Mouse (Mus musculus) stomach, embryonic 15.5 days (tissue): ENCODE measurements around the gene Clec9a. TPM values are rescaled to one million over a fixed set of nuclear protein-coding genes. Genes with fewer than 3 reads are reported as not detected.

Experiments used
- ATAC-seq: fragments of 200-750 bp; cut with Nextera tagmentation; 2 replicates; pipeline ENCODE4 v1.8.0; 2017; ENCODE audit warnings: low read depth, moderate number of reproducible peaks, moderate TSS enrichment; ENCODE audit not compliant: insufficient read depth, low FRiP score
- H3K27ac ChIP-seq: fragments of 300-500 bp; sonication (generic); 2 replicates; pipeline ENCODE4 v1.5.1; 2015; ENCODE audit warnings: mild to moderate bottlenecking, inconsistent platforms
- H3K27me3 ChIP-seq: fragments of 300-500 bp; sonication (generic); replicated peaks from 2 replicates; pipeline ENCODE4 v1.6.1; 2015; ENCODE audit warnings: inconsistent platforms
- H3K36me3 ChIP-seq: fragments of 300-500 bp; sonication (generic); 2 replicates; pipeline ENCODE4 v1.6.1; 2015; ENCODE audit warnings: inconsistent platforms
- H3K4me1 ChIP-seq: fragments of 300-500 bp; sonication (generic); 2 replicates; pipeline ENCODE4 v1.6.1; 2015; ENCODE audit warnings: inconsistent platforms
- H3K4me2 ChIP-seq: fragments of 300-500 bp; sonication (generic); 2 replicates; pipeline ENCODE4 v1.6.1; 2015; ENCODE audit warnings: mild to moderate bottlenecking, inconsistent platforms
- H3K4me3 ChIP-seq: fragments of 300-500 bp; sonication (generic); replicated peaks from 2 replicates; pipeline ENCODE4 v1.5.1; 2015; ENCODE audit warnings: inconsistent platforms
- H3K9ac ChIP-seq: fragments of 300-500 bp; sonication (generic); 2 replicates; pipeline ENCODE4 v1.6.1; 2015; ENCODE audit warnings: inconsistent platforms
- H3K9me3 ChIP-seq: fragments of 300-500 bp; sonication (generic); 2 replicates; pipeline ENCODE4 v1.6.1; 2016; ENCODE audit warnings: inconsistent platforms
- WGBS: fragments of 180-500 bp; shearing (Covaris S2); methylation state at CpG from one replicate; pipeline ENCODE4 v1.1.7; 2015; 5-methylcytosine and 5-hydroxymethylcytosine counted together
- polyA plus RNA-seq: library from polyadenylated mRNA; unstranded; fragments of >200 nt; fragmentation: Nextera tagmentation; extraction: Ambion mirVana; gene quantifications from 2 replicates; pipeline ENCODE4 v1.2.1, GENCODE M21; 2015

Gene Clec9a
- 0.12 and 0.13 TPM in 2 replicates for polyA plus RNA-seq

DNA sequence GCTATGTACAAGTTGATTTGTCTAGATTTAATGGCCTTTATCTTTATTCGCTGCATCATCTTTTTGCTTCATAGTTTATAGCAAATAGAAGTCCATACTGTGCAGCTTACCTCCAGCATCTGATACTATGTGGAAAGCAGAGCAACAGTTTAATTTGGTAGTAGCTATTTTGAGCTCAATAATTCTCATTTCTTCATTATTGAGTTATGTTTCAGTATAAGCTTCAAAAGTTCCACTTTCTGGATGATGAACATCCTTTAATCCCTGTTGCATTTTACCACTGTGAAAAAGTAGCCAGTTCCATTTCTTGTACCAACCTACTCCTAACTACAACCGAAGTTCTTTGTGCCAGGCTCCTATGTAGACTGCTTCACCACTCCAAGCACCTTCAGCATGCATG lies at the start of gene Clec9a:
Gene Clec9a, plus strand, starts transcription at position 301 of the 400 bp plus-strand sequence.
- H3K4me1 ChIP-seq: no peaks in the 10 kb centered on the region
- no peaks in the 10 kb centered on the region for H3K36me3 ChIP-seq
- H3K27ac ChIP-seq: no peak within 1 kb of the TSS
- WGBS: 79% methylated on average over 2 of the region's 2 CpGs
- H3K4me2 ChIP-seq: no peak within 1 kb of the TSS
- no peaks in the 10 kb centered on the region for H3K27me3 ChIP-seq
- no peak for ATAC-seq
- no peak within 1 kb of the TSS for H3K9ac ChIP-seq
- H3K9me3 ChIP-seq: no peaks in the 10 kb centered on the region
- H3K4me3 ChIP-seq: no peak within 1 kb of the TSS

- no peak for ATAC-seq
- no peaks in the 10 kb centered on the region for H3K4me1 ChIP-seq
- H3K9ac ChIP-seq: no peak overlapping the region
- no peaks in the 10 kb centered on the region for H3K9me3 ChIP-seq
- WGBS: 90% methylated on average over 2 of the region's 2 CpGs
- H3K27ac ChIP-seq: no peak overlapping the region
- H3K36me3 ChIP-seq: no peaks in the 10 kb centered on the region
- no peaks in the 10 kb centered on the region for H3K27me3 ChIP-seq
- H3K4me3 ChIP-seq: no peak overlapping the region
- H3K4me2 ChIP-seq: no peak overlapping the region
Observed at GRCm38 (mm10) chr6:129359515-129359914, 49.1 kb upstream of the Clec9a start.

GRCm38 (mm10) chr6:129363942-129364341 lies 44.7 kb upstream of the Clec9a start:
- no peak for ATAC-seq
- no peaks in the 10 kb centered on the region for H3K9me3 ChIP-seq
- no peak overlapping the region for H3K9ac ChIP-seq
- 27% methylated on average over 1 of the region's 1 CpGs for WGBS
- no peak overlapping the region for H3K4me2 ChIP-seq
- H3K4me3 ChIP-seq: no peak overlapping the region
- no peaks in the 10 kb centered on the region for H3K27me3 ChIP-seq
- no peaks in the 10 kb centered on the region for H3K4me1 ChIP-seq
- H3K36me3 ChIP-seq: no peaks in the 10 kb centered on the region
- no peak overlapping the region for H3K27ac ChIP-seq

DNA sequence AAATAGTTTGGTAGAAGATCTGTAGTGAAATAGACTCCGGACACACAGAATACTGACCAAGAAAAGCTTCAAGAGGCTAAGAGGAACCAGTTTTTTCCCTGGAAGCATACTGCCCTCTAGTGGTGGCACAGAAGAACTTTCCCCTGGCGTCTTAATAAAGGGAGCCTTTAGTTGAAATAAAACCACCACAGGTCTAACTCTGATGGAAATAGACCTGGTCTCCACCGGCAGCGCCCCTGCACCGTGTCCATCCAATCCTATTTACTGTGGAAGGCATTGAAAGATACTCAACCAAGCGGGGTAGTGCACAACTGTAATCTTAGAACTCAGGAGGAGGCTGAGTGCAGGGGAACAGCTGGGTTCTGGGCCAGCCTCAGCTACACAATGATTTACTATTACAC lies 42.7 kb upstream of the Clec9a start:
- Histone ChIP-seq H3K27me3 (no peaks in the 10 kb centered on the region), H3K4me1 (no peaks in the 10 kb centered on the region), H3K4me3 (no peak overlapping the region), H3K36me3 (no peaks in the 10 kb centered on the region), H3K4me2 (no peak overlapping the region), H3K27ac (no peak overlapping the region), H3K9ac (no peak overlapping the region), H3K9me3 (no peaks in the 10 kb centered on the region)
- WGBS: 14% methylated on average over 6 of the region's 6 CpGs
- ATAC-seq: no peak

GRCm38 (mm10) chr6:129369374-129370132 lies 39.1 kb upstream of the Clec9a start:
- H3K9ac ChIP-seq: no peak overlapping the region
- no peak overlapping the region for H3K27ac ChIP-seq
- no peaks in the 10 kb centered on the region for H3K27me3 ChIP-seq
- H3K36me3 ChIP-seq: no peaks in the 10 kb centered on the region
- ATAC-seq: no peak
- H3K4me2 ChIP-seq: no peak overlapping the region
- H3K4me3 ChIP-seq: no peak overlapping the region
- 66% methylated on average over 7 of the region's 7 CpGs for WGBS
- no peaks in the 10 kb centered on the region for H3K4me1 ChIP-seq
- no peaks in the 10 kb centered on the region for H3K9me3 ChIP-seq

DNA sequence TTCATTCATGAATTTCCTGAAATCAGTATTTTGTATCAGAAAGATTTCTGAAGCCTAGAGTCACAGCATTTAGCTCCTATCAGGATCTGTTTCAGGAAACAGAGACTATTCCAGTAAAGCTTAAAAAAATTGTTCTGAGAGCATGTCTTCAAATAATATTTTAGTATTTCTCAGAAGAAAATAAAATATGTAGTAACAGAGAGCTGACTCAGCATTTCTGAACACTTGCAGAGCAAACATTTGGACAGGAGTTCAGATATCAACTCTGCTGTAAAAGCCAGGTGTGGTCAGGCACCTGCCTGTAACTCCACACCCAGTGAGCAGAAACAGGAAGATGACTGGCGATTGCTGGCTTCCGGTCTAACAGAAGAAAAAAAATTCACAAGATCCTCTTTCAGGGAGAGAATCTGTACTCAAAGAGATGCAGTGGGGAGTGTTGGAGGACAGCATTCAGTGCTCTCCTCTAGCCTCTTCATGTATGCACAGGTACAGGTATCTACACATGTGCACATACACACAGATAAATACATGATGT lies 33.7 kb upstream of the Clec9a start:
- 53% methylated on average over 2 of the region's 2 CpGs for WGBS
- no peaks in the 10 kb centered on the region for H3K4me1 ChIP-seq
- no peaks in the 10 kb centered on the region for H3K27me3 ChIP-seq
- no peaks in the 10 kb centered on the region for H3K9me3 ChIP-seq
- H3K4me3 ChIP-seq: no peak overlapping the region
- no peak; the same call in 1 of the 2 replicates for ATAC-seq
- H3K27ac ChIP-seq: no peak overlapping the region
- H3K4me2 ChIP-seq: no peak overlapping the region
- H3K9ac ChIP-seq: no peak overlapping the region
- H3K36me3 ChIP-seq: no peaks in the 10 kb centered on the region

GRCm38 (mm10) chr6:129380454-129380853 lies 28.2 kb upstream of the Clec9a start:
- Histone ChIP-seq H3K9me3 (no peaks in the 10 kb centered on the region), H3K27me3 (no peaks in the 10 kb centered on the region), H3K4me3 (no peak overlapping the region), H3K4me1 (no peaks in the 10 kb centered on the region), H3K9ac (no peak overlapping the region), H3K4me2 (no peak overlapping the region), H3K27ac (no peak overlapping the region), H3K36me3 (no peaks in the 10 kb centered on the region)
- ATAC-seq: no peak
- 88% methylated on average over 3 of the region's 4 CpGs for WGBS

DNA sequence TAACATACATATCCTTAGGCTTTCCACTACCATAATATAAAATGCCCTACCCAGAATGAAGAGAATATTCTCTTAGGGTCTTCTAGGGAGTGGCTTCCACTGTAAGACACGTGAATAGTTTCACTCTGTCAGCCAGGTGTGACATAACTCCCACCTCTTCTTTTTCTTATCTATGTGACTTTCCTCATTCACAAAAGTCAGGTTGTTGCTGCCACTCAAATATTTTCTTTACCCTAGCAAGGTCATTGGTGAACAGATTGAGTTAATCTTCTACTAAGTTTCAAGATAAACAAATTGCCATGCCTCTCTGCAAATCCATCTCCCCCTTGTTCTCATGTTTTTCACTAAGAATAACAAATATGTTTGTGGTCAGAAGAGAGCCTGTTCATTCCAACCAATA lies 26.9 kb upstream of the Clec9a start:
- ATAC-seq: no peak
- Histone ChIP-seq H3K9me3 (no peaks in the 10 kb centered on the region), H3K4me2 (no peak overlapping the region), H3K4me3 (no peak overlapping the region), H3K36me3 (no peaks in the 10 kb centered on the region), H3K27ac (no peak overlapping the region), H3K9ac (no peak overlapping the region), H3K27me3 (no peaks in the 10 kb centered on the region), H3K4me1 (no peaks in the 10 kb centered on the region)
- 44% methylated on average over 1 of the region's 1 CpGs for WGBS

- 0 out of 2 replicates have a peak, but pooled peaks have one; percentile 22 for ATAC-seq
- no peaks in the 10 kb centered on the region for H3K9me3 ChIP-seq
- 36% methylated on average over 3 of the region's 3 CpGs for WGBS
- H3K4me1 ChIP-seq: no peaks in the 10 kb centered on the region
- H3K27me3 ChIP-seq: no peaks in the 10 kb centered on the region
- no peak overlapping the region for H3K9ac ChIP-seq
- no peak overlapping the region for H3K27ac ChIP-seq
- H3K4me3 ChIP-seq: no peak overlapping the region
- H3K36me3 ChIP-seq: no peaks in the 10 kb centered on the region
- H3K4me2 ChIP-seq: no peak overlapping the region
Observed at GRCm38 (mm10) chr6:129383466-129383865, 25.2 kb upstream of the Clec9a start.

GRCm38 (mm10) chr6:129385000-129385399 lies 23.7 kb upstream of the Clec9a start:
- Histone ChIP-seq H3K27me3 (no peaks in the 10 kb centered on the region), H3K36me3 (no peaks in the 10 kb centered on the region), H3K27ac (no peak overlapping the region), H3K4me2 (no peak overlapping the region), H3K4me1 (no peaks in the 10 kb centered on the region), H3K9me3 (no peaks in the 10 kb centered on the region), H3K9ac (no peak overlapping the region), H3K4me3 (no peak overlapping the region)
- 84% methylated on average over 4 of the region's 4 CpGs for WGBS
- no peak for ATAC-seq

DNA sequence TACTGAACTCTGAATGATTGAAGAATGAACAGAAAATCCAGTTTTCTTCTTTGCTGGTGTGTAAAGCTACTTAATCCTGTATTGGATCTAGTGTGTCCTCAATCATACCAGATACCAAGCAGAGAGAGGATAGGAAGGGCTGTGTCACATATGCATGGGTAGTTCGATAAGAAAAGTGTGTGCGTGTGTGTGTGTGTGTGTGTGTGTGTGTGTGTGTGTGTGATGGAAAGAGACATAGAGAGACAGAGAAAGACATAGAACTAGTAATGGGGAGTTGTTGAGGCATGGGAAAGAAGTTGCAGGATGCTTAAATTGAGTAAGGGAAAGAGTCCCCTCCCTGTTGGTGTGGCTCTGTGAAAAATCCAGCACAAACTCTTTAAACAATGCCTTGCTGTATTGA lies 22.9 kb upstream of the Clec9a start, which contains the start of gene Clec12b:
Gene Clec12b, minus strand, starts transcription at position 101 of the 400 bp plus-strand sequence.
- ATAC-seq: no peak
- Histone ChIP-seq H3K4me1 (no peaks in the 10 kb centered on the region), H3K27me3 (no peaks in the 10 kb centered on the region), H3K4me2 (no peak within 1 kb of the TSS), H3K9me3 (no peaks in the 10 kb centered on the region), H3K4me3 (no peak within 1 kb of the TSS), H3K36me3 (no peaks in the 10 kb centered on the region), H3K9ac (no peak within 1 kb of the TSS), H3K27ac (no peak within 1 kb of the TSS)
- 80% methylated on average over 2 of the region's 2 CpGs for WGBS

DNA sequence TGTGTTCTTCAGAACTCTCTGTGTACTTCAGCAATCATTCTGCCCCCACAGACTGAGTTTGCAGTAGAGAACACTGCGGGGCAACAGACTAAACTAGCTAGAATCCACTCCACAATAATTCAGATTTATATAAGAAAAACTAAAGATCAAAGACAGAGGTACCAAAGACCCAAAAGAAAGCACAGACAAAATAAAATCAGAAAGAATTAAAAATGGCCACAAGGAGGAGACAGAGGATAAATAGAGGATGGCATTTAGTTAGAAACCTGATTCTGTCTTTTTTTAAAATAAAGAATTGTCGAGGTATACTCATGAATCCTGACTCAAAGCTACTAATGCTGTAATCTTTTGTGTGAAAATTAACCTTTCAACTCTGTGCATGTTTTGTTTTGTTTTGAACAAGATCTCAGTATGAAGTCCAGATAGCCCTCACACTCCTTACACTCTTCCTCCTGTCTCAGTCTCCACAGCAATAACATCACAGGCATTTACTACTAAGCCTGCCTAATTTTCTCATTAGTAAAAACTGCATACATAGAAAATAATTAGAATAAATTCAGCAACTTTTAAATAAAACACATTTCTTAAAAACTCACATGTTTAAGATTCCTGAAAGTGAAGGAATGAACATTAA lies 15.5 kb upstream of the Clec9a start:
- no peak overlapping the region for H3K9ac ChIP-seq
- no peaks in the 10 kb centered on the region for H3K36me3 ChIP-seq
- no peaks in the 10 kb centered on the region for H3K9me3 ChIP-seq
- no peak overlapping the region for H3K4me2 ChIP-seq
- no peak for ATAC-seq
- 25% methylated on average over 2 of the region's 2 CpGs for WGBS
- H3K27ac ChIP-seq: no peak overlapping the region
- H3K4me3 ChIP-seq: no peak overlapping the region
- no peaks in the 10 kb centered on the region for H3K4me1 ChIP-seq
- H3K27me3 ChIP-seq: no peaks in the 10 kb centered on the region
